Mouse (Mus musculus): ENCODE measurements at regions not wholly inside any gene's neighbourhood (a gene's known extent, or its start where the extent isn't known, plus 50 kb on each side); places are given as distances from the start of the nearest gene placed in this dataset.
A peak's percentile ranks its signal among the peaks of the same experiment; 100 is the strongest.

GRCm38 (mm10) chr5:129338511-129338910 lies 162.5 kb upstream of the Sfswap start:
- no peak for TF ChIP-seq CTCF (IDR thresholded peaks at IDR 0.05; ENCODE audit: low read depth)
- TF ChIP-seq EP300 (IDR thresholded peaks at IDR 0.05; ENCODE audit: low read depth), result no peak
- 54% methylated on average over 7 of the region's 7 CpGs for WGBS (ENCODE audit: insufficient replicate concordance)
- H3K4me3 ChIP-seq (ENCODE audit: insufficient read depth in 1 of 2, low read depth in 2 of 2, low read length in 2 of 2), result no peak overlapping the region
- no peaks in the 10 kb centered on the region for H3K36me3 ChIP-seq (replicated peaks; ENCODE audit: control insufficient read depth, insufficient read depth, low read depth)
- H3K9ac ChIP-seq (replicated peaks), result no peak overlapping the region
- H3K4me1 ChIP-seq (replicated peaks; ENCODE audit: control insufficient read depth in 2 of 2, insufficient read depth in 2 of 2, low read length in 1 of 2), result no peaks in the 10 kb centered on the region
- ATAC-seq (ENCODE audit: insufficient read depth), result no peak
- no peak for DNase-seq (ENCODE audit: low read depth in 3 of 3, low spot score in 3 of 3)
- H3K4me2 ChIP-seq (ENCODE audit: low read depth), result no peak overlapping the region
- no peaks in the 10 kb centered on the region for H3K9me3 ChIP-seq (ENCODE audit: control insufficient read depth, low read length)
- H3K27ac ChIP-seq, result no peak overlapping the region
- no peaks in the 10 kb centered on the region for H3K27me3 ChIP-seq (ENCODE audit: control insufficient read depth, insufficient read depth, low read length)

GRCm38 (mm10) chr5:129344038-129344437 lies 157.0 kb upstream of the Sfswap start:
- Histone ChIP-seq H3K27me3 (ENCODE audit: control insufficient read depth, insufficient read depth, low read length) (no peaks in the 10 kb centered on the region), H3K27ac (no peak overlapping the region), H3K9ac (replicated peaks) (no peak overlapping the region), H3K4me3 (ENCODE audit: insufficient read depth in 1 of 2, low read depth in 2 of 2, low read length in 2 of 2) (no peak overlapping the region), H3K4me1 (replicated peaks; ENCODE audit: control insufficient read depth in 2 of 2, insufficient read depth in 2 of 2, low read length in 1 of 2) (no peaks in the 10 kb centered on the region), H3K36me3 (replicated peaks; ENCODE audit: control insufficient read depth, insufficient read depth, low read depth) (no peaks in the 10 kb centered on the region), H3K9me3 (ENCODE audit: control insufficient read depth, low read length) (no peaks in the 10 kb centered on the region), H3K4me2 (ENCODE audit: low read depth) (no peak overlapping the region)
- WGBS (ENCODE audit: insufficient replicate concordance), result 78% methylated on average over 12 of the region's 12 CpGs
- TF ChIP-seq EP300 (IDR thresholded peaks at IDR 0.05; ENCODE audit: low read depth), result no peak
- TF ChIP-seq CTCF (IDR thresholded peaks at IDR 0.05; ENCODE audit: low read depth), result no peak
- DNase-seq (ENCODE audit: low read depth in 3 of 3, low spot score in 3 of 3), result no peak
- ATAC-seq (ENCODE audit: insufficient read depth), result no peak

DNA sequence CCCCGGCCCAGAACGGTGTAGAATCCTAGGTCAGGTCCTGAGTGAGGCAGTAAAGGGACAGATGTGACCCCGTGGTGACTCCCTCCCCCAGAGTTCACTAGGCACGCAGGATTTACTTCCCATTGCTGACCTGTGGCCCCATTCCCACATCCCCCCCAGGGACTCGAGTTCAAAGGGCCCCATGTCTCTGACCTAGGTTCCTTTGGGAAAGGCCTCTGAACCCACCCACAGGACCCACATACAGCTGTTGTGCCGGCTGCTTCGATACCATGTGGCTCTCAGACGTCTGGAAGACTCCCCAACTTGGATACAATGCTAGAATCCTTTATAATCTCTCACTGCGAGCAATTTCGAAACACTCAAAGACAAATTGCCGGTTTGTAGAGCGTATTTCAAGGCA lies 151.0 kb upstream of the Sfswap start:
- Histone ChIP-seq H3K9ac (replicated peaks) (no peak overlapping the region), H3K4me1 (replicated peaks; ENCODE audit: control insufficient read depth in 2 of 2, insufficient read depth in 2 of 2, low read length in 1 of 2) (no peaks in the 10 kb centered on the region), H3K4me2 (ENCODE audit: low read depth) (no peak overlapping the region), H3K9me3 (ENCODE audit: control insufficient read depth, low read length) (no peaks in the 10 kb centered on the region), H3K4me3 (ENCODE audit: insufficient read depth in 1 of 2, low read depth in 2 of 2, low read length in 2 of 2) (no peak overlapping the region), H3K27ac (no peak overlapping the region), H3K27me3 (ENCODE audit: control insufficient read depth, insufficient read depth, low read length) (no peaks in the 10 kb centered on the region), H3K36me3 (replicated peaks; ENCODE audit: control insufficient read depth, insufficient read depth, low read depth) (no peaks in the 10 kb centered on the region)
- 57% methylated on average over 12 of the region's 12 CpGs for WGBS (ENCODE audit: insufficient replicate concordance)
- DNase-seq (ENCODE audit: low read depth in 3 of 3, low spot score in 3 of 3) (no peak), ATAC-seq (ENCODE audit: insufficient read depth) (no peak)
- TF ChIP-seq CTCF (IDR thresholded peaks at IDR 0.05; ENCODE audit: low read depth), result no peak
- TF ChIP-seq EP300 (IDR thresholded peaks at IDR 0.05; ENCODE audit: low read depth), result no peak

DNA sequence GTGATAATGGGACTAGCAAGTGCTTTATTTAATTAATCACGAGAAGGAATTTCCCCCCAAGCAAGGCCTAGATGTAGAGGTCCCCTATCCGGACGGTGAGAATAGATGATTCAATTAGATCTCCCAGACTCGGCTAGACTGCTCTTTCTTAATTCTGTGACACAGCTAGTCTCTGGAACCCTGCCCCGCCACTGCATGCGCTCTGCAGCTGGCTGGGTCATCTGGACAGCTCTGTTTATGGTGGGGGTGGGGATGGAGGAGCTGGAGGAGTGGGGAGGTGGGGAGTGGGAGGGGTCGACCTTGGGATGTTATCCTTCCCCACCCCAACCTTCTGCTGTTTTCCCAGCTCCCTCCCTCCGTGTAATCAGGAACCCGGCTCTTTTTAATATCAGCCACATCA lies 147.5 kb upstream of the Sfswap start:
- no peak for TF ChIP-seq EP300 (IDR thresholded peaks at IDR 0.05; ENCODE audit: low read depth)
- TF ChIP-seq CTCF (IDR thresholded peaks at IDR 0.05; ENCODE audit: low read depth), result no peak
- H3K9me3 ChIP-seq (ENCODE audit: control insufficient read depth, low read length), result no peaks in the 10 kb centered on the region
- ATAC-seq (ENCODE audit: insufficient read depth), result no peak
- no peak overlapping the region for H3K4me2 ChIP-seq (ENCODE audit: low read depth)
- H3K36me3 ChIP-seq (replicated peaks; ENCODE audit: control insufficient read depth, insufficient read depth, low read depth), result no peaks in the 10 kb centered on the region
- no peaks in the 10 kb centered on the region for H3K4me1 ChIP-seq (replicated peaks; ENCODE audit: control insufficient read depth in 2 of 2, insufficient read depth in 2 of 2, low read length in 1 of 2)
- WGBS (ENCODE audit: insufficient replicate concordance), result 56% methylated on average over 9 of the region's 9 CpGs
- H3K27me3 ChIP-seq (ENCODE audit: control insufficient read depth, insufficient read depth, low read length), result no peaks in the 10 kb centered on the region
- no peak overlapping the region for H3K27ac ChIP-seq
- H3K4me3 ChIP-seq (ENCODE audit: insufficient read depth in 1 of 2, low read depth in 2 of 2, low read length in 2 of 2), result no peak overlapping the region
- no peak overlapping the region for H3K9ac ChIP-seq (replicated peaks)
- no peak for DNase-seq (ENCODE audit: low read depth in 3 of 3, low spot score in 3 of 3)

DNA sequence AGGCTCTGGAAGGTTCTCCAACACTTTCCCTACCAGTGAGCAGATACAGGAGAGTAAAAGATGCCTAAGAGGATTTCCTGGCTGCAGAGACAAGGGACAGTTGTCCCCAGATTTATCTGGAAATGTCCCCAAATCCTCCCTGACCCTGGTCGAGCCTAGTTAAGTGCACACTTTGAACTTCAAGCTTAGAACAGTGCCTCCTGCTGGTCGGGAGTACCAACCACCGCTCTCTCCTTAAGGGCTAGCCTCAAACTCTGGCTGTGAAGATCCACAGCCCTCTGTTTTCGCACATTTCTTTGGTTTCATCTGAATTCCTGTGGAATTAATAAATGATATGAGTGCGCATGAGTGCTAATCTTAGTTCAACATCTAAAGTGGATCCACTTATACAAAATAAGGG lies 146.1 kb upstream of the Sfswap start:
- H3K4me1 ChIP-seq (replicated peaks; ENCODE audit: control insufficient read depth in 2 of 2, insufficient read depth in 2 of 2, low read length in 1 of 2), result no peaks in the 10 kb centered on the region
- no peaks in the 10 kb centered on the region for H3K36me3 ChIP-seq (replicated peaks; ENCODE audit: control insufficient read depth, insufficient read depth, low read depth)
- DNase-seq (ENCODE audit: low read depth in 3 of 3, low spot score in 3 of 3), result no peak
- H3K4me3 ChIP-seq (ENCODE audit: insufficient read depth in 1 of 2, low read depth in 2 of 2, low read length in 2 of 2), result no peak overlapping the region
- no peak overlapping the region for H3K4me2 ChIP-seq (ENCODE audit: low read depth)
- H3K9me3 ChIP-seq (ENCODE audit: control insufficient read depth, low read length), result no peaks in the 10 kb centered on the region
- no peaks in the 10 kb centered on the region for H3K27me3 ChIP-seq (ENCODE audit: control insufficient read depth, insufficient read depth, low read length)
- no peak overlapping the region for H3K9ac ChIP-seq (replicated peaks)
- WGBS (ENCODE audit: insufficient replicate concordance), result 63% methylated on average over 5 of the region's 5 CpGs
- TF ChIP-seq CTCF (IDR thresholded peaks at IDR 0.05; ENCODE audit: low read depth) (peak; percentile 40), EP300 (IDR thresholded peaks at IDR 0.05; ENCODE audit: low read depth) (no peak)
- ATAC-seq (ENCODE audit: insufficient read depth), result no peak
- no peak overlapping the region for H3K27ac ChIP-seq

Measured in liver, embryonic 14.5 days (tissue).